Mouse (Mus musculus): ENCODE measurements at regions not wholly inside any gene's neighbourhood (a gene's known extent, or its start where the extent isn't known, plus 50 kb on each side); places are given as distances from the start of the nearest gene placed in this dataset.

DNA sequence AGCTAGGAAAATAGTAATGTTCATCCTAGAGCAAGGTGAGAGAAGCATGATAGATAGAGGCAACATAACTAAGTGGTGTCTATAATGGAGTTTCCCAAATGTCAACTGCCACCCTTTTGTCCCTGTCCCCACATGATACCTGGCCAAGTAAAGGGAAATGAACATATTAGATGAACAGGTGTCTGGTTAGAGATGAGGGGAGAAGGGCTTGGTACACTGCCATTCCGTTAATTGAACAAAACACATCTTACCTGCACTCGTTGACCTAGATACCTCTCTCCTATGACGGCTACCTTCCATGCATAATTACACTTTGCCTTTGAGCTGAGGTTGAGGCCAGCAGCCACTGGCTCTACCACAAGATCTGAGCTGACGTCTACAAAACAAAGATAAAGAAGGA, 677.4 kb downstream of the Epm2a start:
- no peak for DNase-seq (ENCODE audit: low spot score in 2 of 2)
- intact Hi-C loops (cut with DNase I): no loop called here

DNA sequence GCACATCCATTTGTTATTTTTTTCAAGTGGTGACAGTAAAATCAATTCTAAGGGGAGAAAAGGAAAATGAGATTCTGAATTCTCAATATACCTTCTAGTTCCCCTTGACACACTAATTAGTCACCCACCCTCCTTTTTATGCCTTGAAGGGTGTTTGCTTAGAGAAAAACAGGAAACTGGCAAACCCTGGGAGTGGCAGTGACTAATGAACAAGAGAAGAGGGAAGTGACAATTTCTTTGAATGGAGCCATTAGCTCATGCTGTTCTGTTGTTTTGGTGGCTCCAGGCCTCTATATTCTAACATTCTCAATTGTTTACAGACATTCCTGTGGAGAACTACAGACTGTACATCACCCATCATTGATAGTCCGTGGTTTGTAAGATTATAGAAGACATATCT, 692.0 kb downstream of the Epm2a start:
- no peak for DNase-seq (ENCODE audit: low spot score in 2 of 2)
- intact Hi-C loops (cut with DNase I): no loop called here

DNA sequence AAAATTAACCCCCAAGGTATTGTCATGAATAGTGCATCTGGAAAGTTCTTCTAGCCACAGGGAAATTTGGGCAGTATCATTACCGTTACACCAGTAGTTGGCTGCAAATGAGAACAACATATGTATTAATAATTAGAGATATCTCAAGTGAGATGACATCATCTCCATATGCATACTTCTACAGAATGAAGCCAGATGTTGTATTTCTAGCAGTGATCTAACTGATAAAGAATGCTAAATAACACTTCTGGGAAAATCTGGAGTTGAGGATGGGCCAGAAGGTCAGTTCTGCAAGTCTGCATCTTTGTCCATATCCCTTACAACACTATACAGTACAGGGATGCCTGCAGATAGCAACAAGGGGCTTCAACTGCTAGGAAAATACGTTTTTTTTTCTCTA, 702.7 kb downstream of the Epm2a start:
- intact Hi-C loops (cut with DNase I): no loop called here
- DNase-seq (ENCODE audit: low spot score in 2 of 2): no peak

DNA sequence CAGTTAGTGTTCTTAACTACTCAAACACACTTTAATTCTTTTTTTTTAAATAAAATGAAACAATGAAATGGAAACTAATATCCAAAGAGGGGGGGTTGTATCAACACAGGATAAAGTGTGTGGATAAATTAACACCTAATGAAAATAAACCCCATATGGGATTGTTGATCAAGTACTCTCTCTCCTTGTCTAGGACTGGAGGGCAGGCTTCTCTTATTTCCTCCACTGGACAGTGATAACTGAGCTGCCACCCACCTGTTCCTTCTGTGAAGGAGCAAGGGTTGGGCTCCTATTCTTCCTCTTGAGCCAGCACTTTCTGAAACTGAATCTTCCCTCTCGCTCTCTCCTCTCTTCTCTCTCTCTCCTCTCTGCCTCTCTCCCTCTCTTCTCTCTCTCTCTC, 716.5 kb downstream of the Epm2a start:
- no peak for DNase-seq (ENCODE audit: low spot score in 2 of 2)
- intact Hi-C loops (cut with DNase I): no loop called here

DNA sequence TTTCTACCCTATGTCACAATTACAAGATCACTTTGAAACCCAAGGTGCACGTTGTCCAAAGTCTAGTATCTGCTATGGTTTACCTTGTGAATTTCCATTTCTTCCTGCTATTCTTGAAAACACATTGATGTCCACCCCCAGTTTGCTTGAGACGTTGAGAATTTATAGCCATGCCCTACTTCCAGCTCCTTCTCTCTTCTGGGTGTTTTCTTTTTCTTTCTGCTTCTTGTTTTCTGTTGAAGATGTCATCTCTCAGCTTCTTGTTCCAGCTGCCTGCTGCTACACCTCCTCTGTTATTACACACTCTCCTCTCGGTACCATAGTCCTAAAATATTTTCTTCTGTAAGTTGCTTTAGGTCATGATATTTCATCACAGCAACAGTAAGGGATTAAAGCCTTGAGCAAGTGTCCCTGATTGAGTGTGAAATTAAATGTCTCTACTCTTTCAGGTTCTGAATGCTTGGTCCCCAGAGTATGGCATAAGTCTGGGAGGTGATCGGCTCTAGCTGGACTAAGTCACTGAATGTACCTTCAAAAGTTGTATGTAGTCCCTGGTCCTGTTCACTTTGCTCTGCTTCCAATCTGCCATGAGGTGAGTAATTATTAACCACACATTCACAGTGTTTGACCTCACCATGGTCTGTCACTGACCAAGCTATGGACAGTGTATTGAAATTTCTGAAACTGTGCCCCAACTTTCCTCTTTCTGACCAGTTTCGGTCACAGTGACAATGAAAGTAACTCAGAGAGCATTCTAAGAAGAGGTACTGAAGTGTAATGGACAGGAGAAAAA, 718.1 kb downstream of the Epm2a start:
- DNase-seq (ENCODE audit: low spot score in 2 of 2): no peak
- intact Hi-C loops (cut with DNase I): no loop called here

DNA sequence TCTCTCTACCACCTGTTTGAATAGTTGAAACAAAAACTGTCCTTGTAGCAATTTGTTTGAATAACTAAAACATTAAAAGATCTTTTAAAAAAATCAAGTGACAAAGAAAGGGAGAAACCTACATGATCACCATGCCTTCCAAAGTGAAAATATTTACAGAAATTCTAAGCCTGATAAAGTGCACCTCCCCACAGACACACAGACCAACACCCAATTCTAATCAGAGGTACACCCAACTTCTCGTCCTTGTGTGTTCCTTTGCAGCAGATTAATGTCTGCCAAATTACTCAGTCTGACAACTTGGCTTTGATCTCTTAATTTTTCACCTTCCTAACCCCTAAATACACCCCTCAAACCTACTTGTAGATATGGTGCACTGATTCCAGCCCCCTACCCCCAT, 719.1 kb downstream of the Epm2a start:
- no peak for DNase-seq (ENCODE audit: low spot score in 2 of 2)
- intact Hi-C loops (cut with DNase I): no loop called here

DNA sequence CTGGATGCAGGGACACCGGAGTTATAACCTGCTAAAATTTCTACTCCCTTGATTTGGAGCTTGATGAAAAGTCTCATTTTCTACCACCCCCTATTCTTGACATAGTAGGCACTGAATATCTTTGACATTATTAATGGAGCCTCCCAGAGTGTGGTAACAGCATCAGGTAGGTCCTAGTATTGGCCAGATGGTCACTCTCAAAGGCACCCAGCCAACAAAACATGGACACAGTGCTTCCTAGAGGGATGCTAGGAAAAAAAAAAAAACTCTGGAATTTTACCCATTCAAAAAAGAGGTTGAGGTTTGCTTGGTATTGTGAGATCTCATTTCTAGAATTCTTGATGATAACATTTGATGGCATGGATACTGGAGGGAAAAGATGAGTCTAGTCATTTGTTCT, 740.8 kb downstream of the Epm2a start:
- DNase-seq (ENCODE audit: low spot score in 2 of 2): no peak
- intact Hi-C loops (cut with DNase I): no loop called here

DNA sequence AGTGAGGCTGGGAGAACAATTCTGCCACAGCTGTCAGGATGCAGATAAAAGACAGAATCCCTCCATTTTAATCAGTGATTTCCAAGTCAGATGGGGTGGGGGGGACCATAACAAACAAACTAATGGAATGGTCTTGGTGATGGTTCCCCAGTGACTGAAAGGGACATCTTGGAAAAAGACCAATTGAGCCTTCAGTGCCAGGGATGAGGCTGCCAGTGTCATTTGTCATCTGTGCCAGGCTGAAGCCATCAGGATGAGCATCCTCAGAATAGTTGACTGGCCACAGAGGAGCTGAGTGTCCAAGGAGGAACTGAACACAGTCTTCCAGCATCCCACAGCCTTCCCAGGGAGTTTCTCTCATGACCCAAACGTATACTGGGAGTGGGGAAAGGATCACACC, 749.3 kb downstream of the Epm2a start:
- DNase-seq (ENCODE audit: low spot score in 2 of 2): no peak
- intact Hi-C loops (cut with DNase I): no loop called here

DNA sequence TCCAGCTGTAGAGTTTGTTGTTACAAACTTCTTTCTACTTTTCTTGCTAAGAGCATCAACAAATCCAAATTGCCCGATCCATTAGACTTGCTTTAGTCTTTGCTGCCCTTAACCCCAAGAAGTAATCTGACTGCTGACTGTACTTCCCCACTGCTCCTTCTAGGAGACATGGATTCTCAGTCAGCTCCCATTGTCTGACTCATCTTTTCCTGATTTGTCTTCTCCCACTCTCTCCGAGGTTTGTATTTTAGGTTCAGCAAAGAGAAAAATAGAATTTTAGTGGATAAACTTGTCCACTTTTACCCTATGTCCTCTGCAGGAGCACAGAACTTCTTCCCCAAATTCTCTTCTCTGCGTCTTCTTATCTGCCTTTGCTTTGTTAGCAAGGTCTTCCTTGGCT, 753.5 kb downstream of the Epm2a start:
- DNase-seq (ENCODE audit: low spot score in 2 of 2): no peak
- intact Hi-C loops (cut with DNase I): no loop called here

DNA sequence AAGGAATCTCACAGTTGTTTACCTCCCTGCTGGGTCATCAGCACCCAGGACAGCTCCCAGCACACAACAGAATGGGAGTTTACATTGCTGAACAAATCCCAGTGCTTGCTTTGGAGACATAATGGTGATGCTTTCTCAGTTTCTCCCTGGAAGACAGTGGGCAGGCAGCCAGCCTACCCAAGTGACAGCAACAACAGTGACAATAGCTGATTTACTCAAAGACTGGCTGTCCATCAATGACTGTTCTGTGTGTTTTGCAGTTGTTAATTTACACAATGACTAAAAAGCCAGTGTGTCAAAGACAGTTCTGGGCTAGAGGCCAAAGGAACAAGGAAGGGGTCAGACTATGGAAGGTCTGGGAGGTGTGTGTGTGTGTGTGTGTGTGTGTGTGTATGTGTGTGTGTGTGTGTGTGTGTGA, 762.2 kb downstream of the Utrn start:
- intact Hi-C loops (cut with DNase I): no loop called here
- DNase-seq (ENCODE audit: low spot score in 2 of 2): no peak

DNA sequence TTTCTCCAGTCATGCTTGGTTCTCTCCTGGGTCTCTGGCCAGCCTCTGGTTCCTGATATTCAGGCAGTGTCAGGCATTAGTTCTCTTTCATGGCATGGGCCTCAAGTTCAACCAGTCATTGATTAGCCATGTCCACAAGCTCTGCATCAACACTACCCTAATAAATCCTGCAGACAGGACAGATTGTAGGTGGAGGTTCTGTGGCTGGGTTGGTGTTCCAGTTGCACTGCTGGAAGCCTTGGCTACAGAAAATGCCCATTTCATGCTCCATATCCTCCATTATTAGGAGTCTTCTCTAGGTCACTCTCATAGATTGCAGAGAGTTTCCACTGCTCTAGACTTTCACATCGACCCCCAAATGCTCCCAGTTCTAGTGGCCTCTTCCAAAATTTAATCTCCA, 757.4 kb downstream of the Utrn start:
- intact Hi-C loops (cut with DNase I): no loop called here
- DNase-seq (ENCODE audit: low spot score in 2 of 2): no peak

DNA sequence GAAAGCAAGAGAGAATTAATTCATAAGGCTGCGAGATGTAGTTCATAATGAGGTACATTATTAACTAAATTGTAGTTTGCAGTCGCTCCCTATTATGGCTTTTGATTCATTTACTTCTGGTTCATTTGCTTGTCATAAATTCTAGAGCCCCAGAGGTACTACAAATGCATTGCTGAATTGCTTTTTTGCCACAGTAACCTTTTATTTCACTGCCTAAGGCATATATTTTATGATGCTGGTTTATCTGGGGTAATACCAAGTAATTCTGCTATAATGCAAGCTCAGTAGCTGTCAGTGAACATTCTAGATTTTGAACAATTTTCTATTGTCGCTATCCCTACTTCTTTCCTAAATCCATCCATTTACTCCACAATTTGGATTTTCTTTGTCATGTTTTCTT, 753.4 kb downstream of the Utrn start:
- intact Hi-C loops (cut with DNase I): no loop called here
- no peak for DNase-seq (ENCODE audit: low spot score in 2 of 2)

DNA sequence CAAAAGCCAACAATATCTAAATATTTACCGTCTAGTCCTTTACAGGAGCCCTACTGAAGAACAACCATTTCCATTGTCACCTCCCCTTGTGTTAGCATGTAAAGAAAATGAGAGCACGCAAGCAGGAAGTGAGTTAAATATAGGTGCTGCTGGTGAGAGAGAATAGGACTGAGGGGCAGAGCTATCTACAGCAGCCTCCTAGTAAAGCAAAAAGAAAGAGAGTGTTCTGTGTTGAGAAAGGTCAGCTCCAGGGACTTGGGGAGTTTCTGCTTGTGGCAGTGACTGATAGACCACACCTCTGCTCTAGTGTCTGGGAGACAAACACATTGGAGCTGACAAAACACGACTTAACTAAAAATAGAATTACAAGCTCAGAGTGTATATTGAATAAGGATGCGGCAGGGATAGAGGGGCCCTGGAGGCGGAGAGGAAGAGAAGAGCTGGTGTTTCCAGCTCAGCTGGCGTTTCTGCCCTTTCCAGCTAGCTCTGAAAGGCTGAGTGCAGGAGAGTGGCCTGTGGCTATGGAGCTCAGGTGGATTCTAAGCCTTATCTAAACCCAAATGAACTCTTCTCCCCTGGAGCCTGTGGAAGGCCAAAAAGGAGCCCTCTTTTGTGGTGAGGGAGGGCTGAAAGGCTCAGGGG, 752.4 kb downstream of the Utrn start:
- intact Hi-C loops (cut with DNase I): no loop called here
- peak; percentile 19 to 30 for DNase-seq (ENCODE audit: low spot score in 2 of 2)

DNA sequence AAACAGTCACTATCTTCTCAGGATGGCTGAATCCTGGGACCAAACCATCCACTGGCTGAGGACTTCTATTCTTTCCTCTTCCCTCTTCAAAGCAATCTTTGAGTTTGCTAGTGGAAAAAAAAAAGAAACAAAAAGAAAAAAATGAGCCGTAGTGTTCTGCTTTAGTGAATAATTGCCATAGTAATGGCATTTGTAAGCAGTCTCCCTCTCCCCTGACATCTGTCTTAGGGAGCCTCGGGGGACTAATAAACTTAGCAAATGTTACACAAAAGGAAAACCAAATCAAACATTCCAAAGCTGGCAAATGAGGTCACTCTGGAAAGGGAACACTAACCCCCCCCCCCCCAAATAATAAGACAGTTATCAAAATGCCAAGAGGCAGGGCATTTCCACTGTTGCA, 744.9 kb downstream of the Utrn start:
- intact Hi-C loops (cut with DNase I): no loop called here
- DNase-seq (ENCODE audit: low spot score in 2 of 2): no peak

DNA sequence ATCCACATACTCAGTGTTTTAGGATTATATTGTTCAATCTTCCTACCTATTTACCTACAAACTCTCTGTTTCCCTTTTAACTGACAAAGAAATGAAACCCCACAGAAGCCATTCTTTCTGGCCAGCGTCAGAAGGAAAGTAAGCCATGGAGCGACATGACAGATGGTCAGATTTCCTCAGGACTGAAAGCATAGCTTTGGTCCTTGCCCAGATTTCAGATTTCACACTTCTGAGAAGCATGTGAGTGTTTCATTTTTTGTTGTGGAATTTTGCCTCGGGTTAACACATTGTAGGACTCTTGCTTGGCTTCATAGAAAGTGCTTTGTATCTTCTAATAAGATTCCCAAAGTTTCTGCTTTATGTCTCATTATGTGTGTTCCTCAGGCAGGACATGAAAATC, 739.7 kb downstream of the Utrn start:
- DNase-seq (ENCODE audit: low spot score in 2 of 2): no peak
- intact Hi-C loops (cut with DNase I): no loop called here

DNA sequence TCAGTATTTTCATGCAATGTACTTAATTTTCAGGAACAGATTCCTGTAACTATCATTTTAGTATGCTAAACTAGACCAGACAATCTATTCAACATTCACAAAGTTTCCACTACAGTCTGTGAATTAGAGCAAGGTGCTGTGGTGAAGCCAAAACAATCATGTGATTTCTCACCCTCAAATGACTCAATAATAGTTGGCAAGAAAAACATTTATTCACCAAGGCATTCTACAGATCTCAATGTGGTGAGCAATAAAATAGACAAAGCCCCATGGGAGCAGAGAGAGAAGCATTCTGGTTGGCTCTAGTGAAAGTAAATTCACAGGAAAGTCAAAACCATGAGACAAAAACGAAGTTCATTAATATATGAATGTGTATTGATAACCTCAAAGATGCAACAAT, 724.5 kb downstream of the Utrn start:
- intact Hi-C loops (cut with DNase I): no loop called here
- no peak for DNase-seq (ENCODE audit: low spot score in 2 of 2)

DNA sequence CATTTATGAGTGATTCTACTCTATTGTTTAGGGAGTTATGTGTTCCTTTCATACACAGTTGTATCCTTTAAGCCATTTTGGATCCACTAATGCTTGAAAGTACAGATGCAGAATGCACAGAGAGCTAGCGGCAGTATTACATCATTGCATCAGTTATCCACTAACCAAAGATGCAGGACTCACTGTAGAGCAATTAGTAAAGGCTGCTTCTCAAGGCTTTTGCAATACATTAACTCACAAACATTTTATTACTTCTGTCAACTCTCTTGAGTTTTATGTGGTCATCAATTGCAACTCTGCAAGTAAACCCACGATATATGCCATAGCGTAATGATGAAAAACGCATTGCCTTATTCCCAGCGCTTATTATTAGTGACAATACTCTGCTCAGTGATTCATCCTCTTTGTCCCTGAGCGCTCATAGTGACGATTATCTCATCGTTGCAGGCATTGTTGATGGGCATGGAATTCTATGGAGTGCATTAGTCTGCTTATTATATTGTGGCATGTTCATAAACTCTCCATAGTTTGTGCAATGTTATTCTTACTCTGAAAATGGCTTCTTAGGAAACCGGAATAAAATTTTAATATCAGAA, 722.1 kb downstream of the Utrn start:
- no peak for DNase-seq (ENCODE audit: low spot score in 2 of 2)
- intact Hi-C loops (cut with DNase I): no loop called here

DNA sequence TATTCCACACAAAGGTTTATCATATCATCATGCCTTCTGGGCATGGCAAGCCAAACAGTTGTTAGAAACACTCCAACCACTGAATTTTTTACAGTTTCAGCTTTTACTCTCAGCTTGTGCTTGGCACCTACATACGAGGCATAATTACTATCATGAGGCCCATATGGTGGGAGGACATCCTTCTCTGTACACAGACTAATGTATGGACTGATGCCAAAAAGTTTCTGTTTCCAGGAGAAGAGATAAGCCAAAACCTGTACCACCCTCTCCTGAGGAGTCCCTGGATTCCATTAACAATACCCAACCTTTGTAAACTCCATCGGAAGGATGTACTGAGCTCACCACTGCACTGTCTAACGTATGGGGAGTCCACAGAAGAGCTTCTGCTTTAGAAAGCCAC, 698.9 kb downstream of the Utrn start:
- no peak for DNase-seq (ENCODE audit: low spot score in 2 of 2)
- intact Hi-C loops (cut with DNase I): no loop called here

DNA sequence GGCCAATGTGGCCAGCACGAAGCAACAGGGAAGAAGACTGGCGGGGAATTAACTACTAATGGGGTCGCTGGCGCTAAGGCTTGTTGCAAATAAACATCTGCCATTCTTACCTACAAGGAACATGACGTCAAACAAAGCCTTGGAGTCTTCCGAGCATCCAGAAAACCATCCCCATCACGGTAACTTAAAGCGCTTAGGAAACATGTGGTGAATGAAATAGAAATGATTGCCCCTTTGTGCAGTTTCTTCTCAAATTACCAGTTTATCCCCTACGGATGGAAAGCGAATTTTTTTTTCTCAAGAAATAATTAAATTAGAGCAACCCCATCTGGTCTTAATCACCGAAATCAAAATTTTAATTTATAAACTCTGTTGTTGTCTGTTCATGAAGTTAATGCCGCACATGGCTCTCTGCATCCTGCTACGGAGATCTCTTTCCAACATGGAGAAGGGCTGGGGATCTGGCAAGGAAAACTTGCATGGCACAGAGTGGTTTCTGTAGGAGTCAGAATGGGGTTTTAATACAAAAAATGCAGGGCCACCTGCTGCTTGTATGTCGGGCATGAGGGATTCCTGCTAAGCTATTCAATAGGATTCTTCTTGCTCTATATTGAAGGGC, 694.9 kb downstream of the Utrn start:
- intact Hi-C loops (cut with DNase I): no loop called here
- DNase-seq (ENCODE audit: low spot score in 2 of 2): no peak

DNA sequence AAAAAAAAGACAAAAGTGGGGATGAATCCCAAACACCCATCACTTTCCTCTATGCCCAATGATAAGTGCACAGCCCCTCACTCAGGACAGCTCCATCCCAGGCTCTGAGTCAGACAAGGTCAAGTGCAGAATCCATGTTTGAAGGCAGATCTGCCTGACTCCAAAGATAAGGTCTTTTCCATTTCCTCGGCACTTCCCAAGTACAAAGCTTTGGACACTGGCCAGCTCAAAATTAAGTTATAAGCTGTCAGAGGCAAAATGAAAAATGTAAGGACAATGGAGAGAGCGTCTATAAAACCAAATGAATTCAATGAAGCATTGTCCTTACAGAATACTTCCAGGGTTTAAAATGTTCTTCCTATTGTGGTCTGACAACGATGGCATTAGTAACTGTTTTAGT, 694.0 kb downstream of the Utrn start:
- intact Hi-C loops (cut with DNase I): no loop called here

DNA sequence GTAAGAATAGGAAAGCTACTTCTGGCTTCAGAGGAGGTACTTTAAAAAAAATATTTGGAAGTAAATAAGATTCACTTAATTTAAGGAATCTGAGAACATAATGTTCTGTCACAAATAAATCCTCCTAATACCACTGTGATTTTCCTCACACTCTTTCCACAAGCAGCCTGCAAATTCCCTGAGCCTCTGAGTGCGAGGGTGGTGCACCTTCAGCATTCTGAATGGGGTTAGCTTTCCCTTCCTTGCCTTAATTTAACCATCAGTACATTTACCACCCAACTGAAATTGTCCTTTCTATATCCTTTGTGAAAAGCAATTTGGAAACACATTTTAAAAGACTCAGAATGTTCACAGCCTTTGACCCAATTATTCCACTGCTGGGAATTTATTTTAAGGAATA, 691.7 kb downstream of the Utrn start:
- DNase-seq (ENCODE audit: low spot score in 2 of 2): no peak
- intact Hi-C loops (cut with DNase I): no loop called here

More for the DNA sequence above, 694.0 kb downstream of the Utrn start:
- no peak for DNase-seq (ENCODE audit: low spot score in 2 of 2)
